Mouse (Mus musculus): Measurements from ENCODE around the gene Pfdn6. TPM values are rescaled to one million over a fixed set of nuclear protein-coding genes. Genes with fewer than 3 reads are reported as not detected.

Pfdn6 gene
- polyA plus RNA-seq (2014; fragmentation: Illumina TruSeq; extraction: RNeasy Lipid Tissue Mini Kit (QIAGEN cat#74804); ENCODE audit: low read depth, low replicate concordance), result 15.7 TPM

GRCm38 (mm10) chr17:33940206-33940805, at the start of gene Pfdn6, which contains the start of gene Wdr46:
Gene Pfdn6, minus strand, starts transcription at chr17:33940343.
Gene Wdr46, plus strand, starts transcription at chr17:33940660.

GRCm38 (mm10) chr17:33955555-33956214, 15.5 kb upstream of the Pfdn6 start, which contains the start of the genes Vps52 and Rps18:
Gene Vps52, plus strand, starts transcription at chr17:33955812.
Gene Rps18, minus strand, starts transcription at chr17:33956001.

GRCm38 (mm10) chr17:33951021-33951946, 11.1 kb upstream of the Pfdn6 start, which contains the start of gene B3galt4:
Gene B3galt4, minus strand, starts transcription at chr17:33951488.

GRCm38 (mm10) chr17:33929371-33930279, 10.5 kb downstream of the Pfdn6 start, which contains the start of gene Rgl2:
Gene Rgl2, plus strand, starts transcription at chr17:33929543.

DNA sequence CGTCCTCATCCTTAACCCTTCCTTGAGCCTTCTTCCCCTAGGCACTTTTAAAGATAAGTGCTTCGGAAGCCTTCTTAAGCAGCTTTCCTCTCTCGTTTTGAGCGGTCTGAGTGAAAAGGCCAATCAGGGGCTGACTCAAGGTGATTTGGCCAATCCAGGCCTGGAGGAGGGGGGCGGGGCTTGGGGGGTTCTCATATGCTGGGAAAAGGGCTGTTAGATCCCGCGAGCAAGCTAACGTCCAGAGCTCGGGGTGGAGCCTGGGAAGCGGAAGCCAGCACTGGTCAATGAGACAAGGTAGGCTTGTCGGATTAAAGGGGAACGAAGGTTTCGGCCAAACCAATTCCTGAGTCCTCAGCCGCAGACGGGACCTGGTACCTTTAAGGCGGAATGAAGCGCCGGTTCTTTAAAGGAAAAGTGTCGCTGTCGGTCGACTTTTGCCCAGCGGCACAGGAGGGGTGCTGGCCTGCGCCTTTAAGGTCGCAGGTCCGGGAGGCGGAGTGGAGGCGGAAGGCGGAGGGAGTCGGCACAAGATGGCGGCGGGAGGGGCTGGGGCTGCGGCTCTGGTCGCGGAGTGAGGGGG, 24.4 kb downstream of the Pfdn6 start, which contains the start of the genes Tapbp and Zbtb22:
Gene Tapbp (plus strand): TSS at position 229 of the 580 bp plus-strand sequence.
Gene Zbtb22 (plus strand): TSS at position 234 of the 580 bp plus-strand sequence.

DNA sequence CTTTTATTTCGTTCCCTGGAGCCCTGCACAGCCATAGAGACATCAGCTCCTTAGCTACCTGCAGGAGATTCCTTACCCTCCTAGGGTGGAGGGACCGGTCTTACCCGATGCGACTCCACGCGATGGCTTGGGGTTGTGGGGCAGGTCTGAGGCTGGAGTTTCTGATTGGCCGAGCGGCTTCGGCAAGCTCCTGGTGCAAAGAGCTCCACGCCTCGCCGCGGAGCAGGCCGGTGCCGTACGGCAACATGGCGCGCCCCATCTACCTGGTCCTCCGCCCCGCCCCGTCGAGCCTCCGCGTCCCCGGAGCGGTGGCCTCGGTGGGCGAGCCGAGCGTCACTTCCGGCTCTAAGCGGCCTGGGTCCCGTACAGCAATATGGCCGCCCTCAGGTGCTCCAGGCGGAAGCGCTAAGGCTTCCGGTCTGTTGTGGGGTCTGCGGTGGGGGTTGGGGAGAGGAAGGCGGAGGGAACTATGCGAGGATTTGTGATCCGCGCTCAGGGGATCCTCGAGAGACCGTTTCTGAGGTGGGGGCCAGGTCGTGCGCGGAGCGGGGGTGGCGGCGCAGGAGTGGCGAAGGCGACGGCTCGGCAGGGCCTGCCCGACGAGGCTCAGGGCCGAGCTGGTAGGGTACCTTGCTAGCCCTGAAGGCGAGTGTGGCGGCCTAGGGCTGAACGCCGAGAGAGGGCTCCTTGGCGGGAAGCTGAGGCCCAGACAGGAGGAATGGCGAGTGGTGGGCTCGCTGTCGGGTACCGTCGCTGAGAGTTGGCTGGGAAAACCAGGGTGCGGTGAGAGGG, 30.9 kb downstream of the Pfdn6 start, which contains the start of gene Daxx:
Gene Daxx (plus strand): TSS at position 338 of the 792 bp plus-strand sequence.

GRCm38 (mm10) chr17:33904835-33905234, 35.3 kb downstream of the Pfdn6 start, which contains the start of gene Platr17:
Gene Platr17, plus strand, starts transcription at chr17:33905135.

GRCm38 (mm10) chr17:33890533-33891059, 49.5 kb downstream of the Pfdn6 start, which contains the start of gene Kifc1:
Gene Kifc1, minus strand, starts transcription at chr17:33890661.

Other genes starting within 250 kb of the Pfdn6 start
- 18.5 TPM for gene March2, start 221.7 kb downstream of the Pfdn6 start, polyA plus RNA-seq (2014; fragmentation: Illumina TruSeq; extraction: RNeasy Lipid Tissue Mini Kit (QIAGEN cat#74804); ENCODE audit: low read depth, low replicate concordance)
- 15.2 TPM for gene Rab11b, start 179.8 kb downstream of the Pfdn6 start, polyA plus RNA-seq (2014; fragmentation: Illumina TruSeq; extraction: RNeasy Lipid Tissue Mini Kit (QIAGEN cat#74804); ENCODE audit: low read depth, low replicate concordance)
- 1.4 TPM for gene Angptl4, start 158.5 kb downstream of the Pfdn6 start, polyA plus RNA-seq (2014; fragmentation: Illumina TruSeq; extraction: RNeasy Lipid Tissue Mini Kit (QIAGEN cat#74804); ENCODE audit: low read depth, low replicate concordance)
- 10.2 TPM for gene Kank3, start 129.8 kb downstream of the Pfdn6 start, polyA plus RNA-seq (2014; fragmentation: Illumina TruSeq; extraction: RNeasy Lipid Tissue Mini Kit (QIAGEN cat#74804); ENCODE audit: low read depth, low replicate concordance)
- 57.1 TPM for gene Rps28, start 115.8 kb downstream of the Pfdn6 start, polyA plus RNA-seq (2014; fragmentation: Illumina TruSeq; extraction: RNeasy Lipid Tissue Mini Kit (QIAGEN cat#74804); ENCODE audit: low read depth, low replicate concordance)
- 17.8 TPM for gene Ndufa7, start 115.8 kb downstream of the Pfdn6 start, polyA plus RNA-seq (2014; fragmentation: Illumina TruSeq; extraction: RNeasy Lipid Tissue Mini Kit (QIAGEN cat#74804); ENCODE audit: low read depth, low replicate concordance)
- 6.0 TPM for gene Cd320, start 97.3 kb downstream of the Pfdn6 start, polyA plus RNA-seq (2014; fragmentation: Illumina TruSeq; extraction: RNeasy Lipid Tissue Mini Kit (QIAGEN cat#74804); ENCODE audit: low read depth, low replicate concordance)
- not detected for gene Gm7029, start 66.5 kb downstream of the Pfdn6 start, polyA plus RNA-seq (2014; fragmentation: Illumina TruSeq; extraction: RNeasy Lipid Tissue Mini Kit (QIAGEN cat#74804); ENCODE audit: low read depth, low replicate concordance)
- gene Kifc1, start 49.7 kb downstream of the Pfdn6 start, polyA plus RNA-seq (2014; fragmentation: Illumina TruSeq; extraction: RNeasy Lipid Tissue Mini Kit (QIAGEN cat#74804); ENCODE audit: low read depth, low replicate concordance), result not detected
- not detected for gene Platr17, start 35.2 kb downstream of the Pfdn6 start, polyA plus RNA-seq (2014; fragmentation: Illumina TruSeq; extraction: RNeasy Lipid Tissue Mini Kit (QIAGEN cat#74804); ENCODE audit: low read depth, low replicate concordance)
- 5.0 TPM for gene Daxx, start 30.9 kb downstream of the Pfdn6 start, polyA plus RNA-seq (2014; fragmentation: Illumina TruSeq; extraction: RNeasy Lipid Tissue Mini Kit (QIAGEN cat#74804); ENCODE audit: low read depth, low replicate concordance)
- gene Tapbp, start 24.4 kb downstream of the Pfdn6 start, polyA plus RNA-seq (2014; fragmentation: Illumina TruSeq; extraction: RNeasy Lipid Tissue Mini Kit (QIAGEN cat#74804); ENCODE audit: low read depth, low replicate concordance), result 17.3 TPM
- gene Zbtb22, start 24.4 kb downstream of the Pfdn6 start, polyA plus RNA-seq (2014; fragmentation: Illumina TruSeq; extraction: RNeasy Lipid Tissue Mini Kit (QIAGEN cat#74804); ENCODE audit: low read depth, low replicate concordance), result 1.3 TPM
- gene Rgl2, start 10.8 kb downstream of the Pfdn6 start, polyA plus RNA-seq (2014; fragmentation: Illumina TruSeq; extraction: RNeasy Lipid Tissue Mini Kit (QIAGEN cat#74804); ENCODE audit: low read depth, low replicate concordance), result 1.6 TPM
- 0.24 TPM for gene Wdr46, start 317 bp upstream of the Pfdn6 start, polyA plus RNA-seq (2014; fragmentation: Illumina TruSeq; extraction: RNeasy Lipid Tissue Mini Kit (QIAGEN cat#74804); ENCODE audit: low read depth, low replicate concordance)
- not detected for gene B3galt4, start 11.1 kb upstream of the Pfdn6 start, polyA plus RNA-seq (2014; fragmentation: Illumina TruSeq; extraction: RNeasy Lipid Tissue Mini Kit (QIAGEN cat#74804); ENCODE audit: low read depth, low replicate concordance)
- gene Vps52, start 15.5 kb upstream of the Pfdn6 start, polyA plus RNA-seq (2014; fragmentation: Illumina TruSeq; extraction: RNeasy Lipid Tissue Mini Kit (QIAGEN cat#74804); ENCODE audit: low read depth, low replicate concordance), result 2.9 TPM
- 17.5 TPM for gene Rps18, start 15.7 kb upstream of the Pfdn6 start, polyA plus RNA-seq (2014; fragmentation: Illumina TruSeq; extraction: RNeasy Lipid Tissue Mini Kit (QIAGEN cat#74804); ENCODE audit: low read depth, low replicate concordance)
- gene H2-K1, start 60.0 kb upstream of the Pfdn6 start, polyA plus RNA-seq (2014; fragmentation: Illumina TruSeq; extraction: RNeasy Lipid Tissue Mini Kit (QIAGEN cat#74804); ENCODE audit: low read depth, low replicate concordance), result 78.8 TPM
- 0.44 TPM for gene Ring1, start 84.3 kb upstream of the Pfdn6 start, polyA plus RNA-seq (2014; fragmentation: Illumina TruSeq; extraction: RNeasy Lipid Tissue Mini Kit (QIAGEN cat#74804); ENCODE audit: low read depth, low replicate concordance)
- 3.7 TPM for gene H2-Ke6, start 87.7 kb upstream of the Pfdn6 start, polyA plus RNA-seq (2014; fragmentation: Illumina TruSeq; extraction: RNeasy Lipid Tissue Mini Kit (QIAGEN cat#74804); ENCODE audit: low read depth, low replicate concordance)
- gene Slc39a7, start 91.3 kb upstream of the Pfdn6 start, polyA plus RNA-seq (2014; fragmentation: Illumina TruSeq; extraction: RNeasy Lipid Tissue Mini Kit (QIAGEN cat#74804); ENCODE audit: low read depth, low replicate concordance), result 0.73 TPM
- gene Rxrb, start 91.5 kb upstream of the Pfdn6 start, polyA plus RNA-seq (2014; fragmentation: Illumina TruSeq; extraction: RNeasy Lipid Tissue Mini Kit (QIAGEN cat#74804); ENCODE audit: low read depth, low replicate concordance), result 0.77 TPM
- not detected for gene Col11a2, start 99.1 kb upstream of the Pfdn6 start, polyA plus RNA-seq (2014; fragmentation: Illumina TruSeq; extraction: RNeasy Lipid Tissue Mini Kit (QIAGEN cat#74804); ENCODE audit: low read depth, low replicate concordance)
- gene H2-Oa, start 152.0 kb upstream of the Pfdn6 start, polyA plus RNA-seq (2014; fragmentation: Illumina TruSeq; extraction: RNeasy Lipid Tissue Mini Kit (QIAGEN cat#74804); ENCODE audit: low read depth, low replicate concordance), result not detected
- gene H2-DMa, start 179.2 kb upstream of the Pfdn6 start, polyA plus RNA-seq (2014; fragmentation: Illumina TruSeq; extraction: RNeasy Lipid Tissue Mini Kit (QIAGEN cat#74804); ENCODE audit: low read depth, low replicate concordance), result not detected
- gene Brd2, start 182.3 kb upstream of the Pfdn6 start, polyA plus RNA-seq (2014; fragmentation: Illumina TruSeq; extraction: RNeasy Lipid Tissue Mini Kit (QIAGEN cat#74804); ENCODE audit: low read depth, low replicate concordance), result 167 TPM
- gene H2-DMb2, start 203.0 kb upstream of the Pfdn6 start, polyA plus RNA-seq (2014; fragmentation: Illumina TruSeq; extraction: RNeasy Lipid Tissue Mini Kit (QIAGEN cat#74804); ENCODE audit: low read depth, low replicate concordance), result 0.44 TPM
- 7.9 TPM for gene H2-DMb1, start 212.7 kb upstream of the Pfdn6 start, polyA plus RNA-seq (2014; fragmentation: Illumina TruSeq; extraction: RNeasy Lipid Tissue Mini Kit (QIAGEN cat#74804); ENCODE audit: low read depth, low replicate concordance)
- gene Tap1, start 247.2 kb upstream of the Pfdn6 start, polyA plus RNA-seq (2014; fragmentation: Illumina TruSeq; extraction: RNeasy Lipid Tissue Mini Kit (QIAGEN cat#74804); ENCODE audit: low read depth, low replicate concordance), result 1.2 TPM
- not detected for gene Psmb9, start 247.4 kb upstream of the Pfdn6 start, polyA plus RNA-seq (2014; fragmentation: Illumina TruSeq; extraction: RNeasy Lipid Tissue Mini Kit (QIAGEN cat#74804); ENCODE audit: low read depth, low replicate concordance)